Mouse (Mus musculus): ENCODE data around the gene Myh14. TPM values are rescaled to one million over a fixed set of nuclear protein-coding genes. Genes with fewer than 3 reads are reported as not detected.

The Myh14 gene
- polyA plus RNA-seq, 1 experiment from 2014 or later = 11.8 TPM

GRCm38 (mm10) chr7:44669103-44669502 lies 1.5 kb downstream of the Myh14 start:
- 10% methylated on average over 20 of the region's 21 CpGs for WGBS

DNA sequence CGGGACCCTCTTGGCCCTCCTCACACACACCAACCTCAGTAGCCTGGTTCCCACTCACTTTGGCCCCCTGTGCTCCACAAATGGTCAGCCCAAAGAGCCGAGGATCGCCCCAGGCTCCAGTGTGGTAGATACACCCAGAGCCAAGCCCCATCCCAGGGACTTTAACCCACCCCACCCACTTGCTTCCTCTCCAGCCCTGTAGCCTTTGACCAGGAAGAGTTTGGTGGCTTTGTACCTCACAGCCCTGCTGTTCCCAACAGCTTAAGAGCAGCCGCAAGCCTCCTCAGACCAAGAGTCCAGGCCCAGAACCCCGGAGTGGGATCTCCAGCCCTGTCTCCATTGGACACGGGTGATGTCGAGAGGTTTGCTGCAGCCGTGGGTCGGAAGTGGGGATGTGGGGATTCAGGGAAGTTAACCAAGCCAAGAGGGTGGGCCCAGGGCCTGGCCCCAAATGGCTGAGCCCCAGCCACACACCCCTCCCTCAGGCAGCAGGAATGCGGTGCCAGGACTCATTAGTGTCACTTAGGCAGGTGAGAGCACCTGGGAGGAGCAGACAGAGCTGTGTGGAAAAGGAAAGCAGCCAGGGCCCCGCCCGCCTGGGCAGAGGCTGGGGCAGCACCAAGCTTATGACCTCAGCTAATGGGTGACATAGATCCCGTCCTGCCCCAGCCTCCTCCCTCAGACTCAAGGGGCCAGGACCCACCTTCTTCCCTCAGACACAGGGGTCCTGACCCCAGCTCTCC lies 2.5 kb downstream of the Myh14 start:
- peak overlapping the region; percentile 15 for H3K4me3 ChIP-seq
- H3K4me2 ChIP-seq = peak overlapping the region; percentile 26
- H3K36me3 ChIP-seq = no peaks in the 10 kb centered on the region
- H3K27ac ChIP-seq = peak overlapping the region; percentile 44; the same call in 1 of the 2 replicates
- H3K27me3 ChIP-seq = peaks cover 42% of the 10 kb centered on the region
- no peak overlapping the region; the same call in 1 of the 2 replicates for H3K9ac ChIP-seq
- H3K9me3 ChIP-seq = no peaks in the 10 kb centered on the region
- peak; percentile 28; the same call in 1 of the 2 replicates for ATAC-seq (ENCODE audit: insufficient number of reproducible peaks, insufficient read depth, low FRiP score, low TSS enrichment, low read depth)
- H3K4me1 ChIP-seq = peaks cover 16% of the 10 kb centered on the region; the same call in 1 of the 2 replicates
- 60% methylated on average over 11 of the region's 13 CpGs for WGBS

More at GRCm38 (mm10) chr7:44669103-44669502, 1.5 kb downstream of the Myh14 start:
- H3K9me3 ChIP-seq = no peaks in the 10 kb centered on the region
- peak overlapping the region; percentile 15; the same call in 1 of the 2 replicates for H3K4me3 ChIP-seq
- peaks cover 42% of the 10 kb centered on the region for H3K27me3 ChIP-seq
- peak overlapping the region; percentile 26 for H3K4me2 ChIP-seq
- no peaks in the 10 kb centered on the region for H3K36me3 ChIP-seq
- peak overlapping the region; percentile 36; the same call in 1 of the 2 replicates for H3K9ac ChIP-seq
- no peak for ATAC-seq (ENCODE audit: insufficient number of reproducible peaks, insufficient read depth, low FRiP score, low TSS enrichment, low read depth)
- H3K27ac ChIP-seq = peak overlapping the region; percentile 34; the same call in 1 of the 2 replicates
- H3K4me1 ChIP-seq = peaks cover 16% of the 10 kb centered on the region; the same call in 1 of the 2 replicates

DNA sequence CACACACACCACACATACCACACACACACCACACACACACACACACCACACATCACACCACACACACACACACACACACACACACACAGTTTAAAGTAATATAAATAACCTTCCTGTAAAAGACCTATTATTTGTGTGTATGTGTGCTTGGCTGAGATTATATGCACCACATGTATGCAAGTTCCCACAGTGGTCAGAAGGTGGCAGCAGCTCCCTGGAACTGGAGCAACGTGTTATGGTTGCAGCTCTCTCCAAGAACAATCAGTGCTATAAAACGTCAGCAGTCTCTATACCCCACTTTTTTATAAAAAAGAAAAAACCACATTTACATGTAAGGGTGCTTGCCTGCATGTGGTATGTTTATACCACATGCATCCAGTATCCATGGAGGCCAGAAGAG lies 4.2 kb downstream of the Myh14 start:
- Histone ChIP-seq H3K36me3 (no peaks in the 10 kb centered on the region), H3K9me3 (no peaks in the 10 kb centered on the region), H3K4me3 (no peak overlapping the region), H3K9ac (no peak overlapping the region), H3K4me2 (no peak overlapping the region), H3K27ac (no peak overlapping the region), H3K27me3 (peaks cover 35% of the 10 kb centered on the region), H3K4me1 (peaks cover 19% of the 10 kb centered on the region; the same call in 1 of the 2 replicates)
- 79% methylated on average over 2 of the region's 2 CpGs for WGBS
- ATAC-seq (ENCODE audit: insufficient number of reproducible peaks, insufficient read depth, low FRiP score, low TSS enrichment, low read depth) = no peak

- ATAC-seq (ENCODE audit: insufficient number of reproducible peaks, insufficient read depth, low FRiP score, low TSS enrichment, low read depth) = no peak
- H3K9me3 ChIP-seq = no peaks in the 10 kb centered on the region
- WGBS = 37% methylated on average over 11 of the region's 11 CpGs
- no peak overlapping the region for H3K27ac ChIP-seq
- H3K36me3 ChIP-seq = no peaks in the 10 kb centered on the region
- H3K4me1 ChIP-seq = peaks cover 7% of the 10 kb centered on the region; the same call in 1 of the 2 replicates
- H3K9ac ChIP-seq = no peak overlapping the region
- H3K4me3 ChIP-seq = no peak overlapping the region
- H3K27me3 ChIP-seq = peaks cover 18% of the 10 kb centered on the region
- no peak overlapping the region for H3K4me2 ChIP-seq
These were observed 5.9 kb downstream of the Myh14 start for GRCm38 (mm10) chr7:44664731-44665130.

- WGBS = 73% methylated on average over 5 of the region's 5 CpGs
- Histone ChIP-seq H3K36me3 (no peaks in the 10 kb centered on the region), H3K4me3 (no peak overlapping the region), H3K4me1 (peaks cover 7% of the 10 kb centered on the region; the same call in 1 of the 2 replicates), H3K4me2 (no peak overlapping the region), H3K9me3 (no peaks in the 10 kb centered on the region), H3K27ac (peak overlapping the region; percentile 81), H3K27me3 (peaks cover 9% of the 10 kb centered on the region), H3K9ac (no peak overlapping the region)
- no peak for ATAC-seq (ENCODE audit: insufficient number of reproducible peaks, insufficient read depth, low FRiP score, low TSS enrichment, low read depth)
These were observed 7.1 kb downstream of the Myh14 start for GRCm38 (mm10) chr7:44663546-44663945.

DNA sequence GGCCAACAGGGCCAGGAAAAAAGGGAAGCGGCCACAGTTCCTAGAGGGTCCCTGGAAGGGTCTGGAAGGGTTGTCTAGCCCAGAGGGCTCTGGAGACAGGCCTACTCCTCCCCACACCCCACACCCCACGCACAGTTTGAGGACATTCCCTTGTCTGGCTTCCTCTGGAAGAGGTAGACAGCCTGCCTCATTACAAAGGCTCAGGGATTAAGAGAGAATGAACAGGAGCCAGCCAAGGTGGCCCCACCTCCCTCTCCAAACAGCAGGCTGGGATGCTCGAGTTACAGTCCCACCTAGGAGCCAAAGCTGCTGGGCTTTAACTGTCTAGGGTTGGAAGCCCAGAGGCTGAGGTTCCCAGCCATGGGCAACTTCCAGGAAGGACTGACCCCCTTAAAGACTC lies 8.1 kb downstream of the Myh14 start:
- peaks cover 10% of the 10 kb centered on the region for H3K4me1 ChIP-seq
- ATAC-seq (ENCODE audit: insufficient number of reproducible peaks, insufficient read depth, low FRiP score, low TSS enrichment, low read depth) = peak; percentile 56
- H3K36me3 ChIP-seq = no peaks in the 10 kb centered on the region
- no peak overlapping the region for H3K4me3 ChIP-seq
- H3K4me2 ChIP-seq = peak overlapping the region; percentile 18; the same call in 1 of the 2 replicates
- H3K27ac ChIP-seq = peak overlapping the region; percentile 81
- H3K9ac ChIP-seq = 0 out of 2 replicates have a peak overlapping the region, but pooled peaks have one; percentile 17
- 4% methylated on average over 3 of the region's 3 CpGs for WGBS
- no peaks in the 10 kb centered on the region for H3K9me3 ChIP-seq
- no peaks in the 10 kb centered on the region for H3K27me3 ChIP-seq

- Histone ChIP-seq H3K9me3 (no peaks in the 10 kb centered on the region), H3K36me3 (no peaks in the 10 kb centered on the region), H3K4me1 (peaks cover 10% of the 10 kb centered on the region), H3K4me3 (no peak overlapping the region), H3K27me3 (no peaks in the 10 kb centered on the region), H3K9ac (no peak overlapping the region), H3K27ac (peak overlapping the region; percentile 81), H3K4me2 (peak overlapping the region; percentile 18; the same call in 1 of the 2 replicates)
- WGBS = 15% methylated on average over 8 of the region's 8 CpGs
- ATAC-seq (ENCODE audit: insufficient number of reproducible peaks, insufficient read depth, low FRiP score, low TSS enrichment, low read depth) = peak; percentile 68
These were observed 8.5 kb downstream of the Myh14 start for GRCm38 (mm10) chr7:44662168-44662567.

GRCm38 (mm10) chr7:44661219-44661618 lies 9.4 kb downstream of the Myh14 start:
- Histone ChIP-seq H3K4me2 (no peak overlapping the region), H3K27ac (0 out of 2 replicates have a peak overlapping the region, but pooled peaks have one; percentile 81), H3K27me3 (no peaks in the 10 kb centered on the region), H3K4me3 (no peak overlapping the region), H3K9ac (no peak overlapping the region), H3K4me1 (peaks cover 10% of the 10 kb centered on the region), H3K9me3 (no peaks in the 10 kb centered on the region), H3K36me3 (no peaks in the 10 kb centered on the region)
- no peak for ATAC-seq (ENCODE audit: insufficient number of reproducible peaks, insufficient read depth, low FRiP score, low TSS enrichment, low read depth)
- WGBS = 71% methylated on average over 5 of the region's 5 CpGs

- Histone ChIP-seq H3K9me3 (no peaks in the 10 kb centered on the region), H3K4me2 (no peak overlapping the region), H3K27ac (peak overlapping the region; percentile 62; the same call in 1 of the 2 replicates), H3K4me1 (peaks cover 2% of the 10 kb centered on the region; the same call in 1 of the 2 replicates), H3K4me3 (no peak overlapping the region), H3K9ac (no peak overlapping the region), H3K36me3 (no peaks in the 10 kb centered on the region), H3K27me3 (no peaks in the 10 kb centered on the region)
- no peak; the same call in 1 of the 2 replicates for ATAC-seq (ENCODE audit: insufficient number of reproducible peaks, insufficient read depth, low FRiP score, low TSS enrichment, low read depth)
- WGBS = 10% methylated on average over 8 of the region's 8 CpGs
These were observed 15.1 kb downstream of the Myh14 start for GRCm38 (mm10) chr7:44655504-44655903.

GRCm38 (mm10) chr7:44653773-44654172 lies 16.9 kb downstream of the Myh14 start:
- Histone ChIP-seq H3K4me3 (no peak overlapping the region), H3K4me2 (no peak overlapping the region), H3K9me3 (no peaks in the 10 kb centered on the region), H3K27ac (no peak overlapping the region), H3K27me3 (no peaks in the 10 kb centered on the region), H3K9ac (no peak overlapping the region), H3K4me1 (peaks cover 2% of the 10 kb centered on the region; the same call in 1 of the 2 replicates), H3K36me3 (no peaks in the 10 kb centered on the region)
- WGBS = 47% methylated on average over 8 of the region's 8 CpGs
- ATAC-seq (ENCODE audit: insufficient number of reproducible peaks, insufficient read depth, low FRiP score, low TSS enrichment, low read depth) = no peak

DNA sequence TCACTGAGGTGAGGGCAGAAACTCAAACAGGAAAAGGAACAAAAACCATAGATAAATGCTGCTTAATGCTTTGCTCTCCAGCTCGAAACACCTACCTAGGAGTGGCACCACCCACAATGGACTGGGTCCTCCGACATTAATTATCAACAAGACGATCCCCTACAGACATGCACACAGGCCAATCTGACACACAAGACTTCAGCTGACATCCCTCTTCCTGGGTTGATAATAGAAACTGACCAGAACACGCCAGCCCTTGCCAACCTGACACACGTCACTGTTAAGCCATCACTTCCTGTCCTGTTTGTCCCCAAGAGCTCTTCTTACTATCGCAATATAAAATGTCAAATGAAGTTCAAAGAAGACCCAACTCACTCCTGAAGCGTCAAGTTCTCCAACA lies 19.2 kb downstream of the Myh14 start:
- Histone ChIP-seq H3K27ac (no peak overlapping the region), H3K9ac (no peak overlapping the region), H3K27me3 (peaks cover under 1% of the 10 kb centered on the region; the same call in 1 of the 2 replicates), H3K4me2 (no peak overlapping the region), H3K4me3 (no peak overlapping the region), H3K36me3 (no peaks in the 10 kb centered on the region), H3K4me1 (no peaks in the 10 kb centered on the region), H3K9me3 (no peaks in the 10 kb centered on the region)
- WGBS = 73% methylated on average over 7 of the region's 7 CpGs
- ATAC-seq (ENCODE audit: insufficient number of reproducible peaks, insufficient read depth, low FRiP score, low TSS enrichment, low read depth) = no peak

DNA sequence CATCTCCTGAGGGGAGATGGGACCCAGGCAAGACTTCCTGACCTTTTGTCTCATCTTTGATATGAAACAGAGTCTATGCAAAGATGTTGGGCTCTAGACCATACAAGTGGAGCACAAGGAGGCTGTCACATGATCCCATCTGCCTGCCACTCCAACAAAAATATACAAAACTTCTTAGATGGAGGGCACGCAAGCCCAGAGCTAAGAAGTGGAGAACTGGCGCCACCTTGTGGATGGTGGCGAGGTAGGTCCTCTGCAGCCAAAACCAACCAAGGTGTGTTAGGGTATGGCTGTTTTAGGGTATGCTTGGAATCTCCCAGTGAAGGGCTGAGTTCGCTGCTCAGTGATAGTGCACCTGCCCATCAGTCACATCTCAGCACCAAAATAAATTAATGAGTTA lies 20.7 kb downstream of the Myh14 start:
- WGBS = 13% methylated on average over 4 of the region's 4 CpGs
- ATAC-seq (ENCODE audit: insufficient number of reproducible peaks, insufficient read depth, low FRiP score, low TSS enrichment, low read depth) = no peak
- H3K4me2 ChIP-seq = no peak overlapping the region
- H3K27me3 ChIP-seq = peaks cover 14% of the 10 kb centered on the region
- H3K36me3 ChIP-seq = no peaks in the 10 kb centered on the region
- no peak overlapping the region for H3K27ac ChIP-seq
- no peak overlapping the region for H3K9ac ChIP-seq
- peaks cover 7% of the 10 kb centered on the region; the same call in 1 of the 2 replicates for H3K4me1 ChIP-seq
- H3K9me3 ChIP-seq = no peaks in the 10 kb centered on the region
- no peak overlapping the region for H3K4me3 ChIP-seq

Measured in embryonic facial prominence, embryonic 13.5 days (tissue).